Mouse (Mus musculus) erythroblast, embryonic 14.5 days (primary cell): ENCODE data around the gene Echdc2.

Source experiments
- GATA1 ChIP-seq: IDR thresholded peaks from 2 replicates; pipeline ENCODE4 v1.6.1; 2012; ENCODE audit warnings: low read length, inconsistent platforms, mixed read lengths
- TAL1 ChIP-seq: IDR thresholded peaks from 3 replicates; pipeline ENCODE4 v1.6.1; 2012; ENCODE audit warnings: low read length, inconsistent platforms, mixed read lengths

- TF ChIP-seq GATA1 (no peak), TAL1 (no peak)
Measured at GRCm38 (mm10) chr4:108136938-108137337, 28.3 kb upstream of the Echdc2 start.
